Mouse (Mus musculus) duodenum, adult 2 months (tissue): Measurements from ENCODE around the gene Pparg. TPM values are rescaled to one million over a fixed set of nuclear protein-coding genes. Genes with fewer than 3 reads are reported as not detected.

Experiments
- polyA plus RNA-seq: library from polyadenylated mRNA; depleted of rRNA; stranded (reverse); fragments of >200 nt; gene quantifications from 2 replicates; pipeline ENCODE4 v1.2.3, GENCODE M21; 2012; ENCODE audit warnings: low replicate concordance; rRNA removed

Gene Pparg
- 7.1 and 13.4 TPM in 2 replicates for polyA plus RNA-seq

GRCm38 (mm10) chr6:115360776-115361605, at the start of gene Pparg:
Gene Pparg, plus strand, starts transcription at chr6:115360951.

Other genes starting within 250 kb of the Pparg start
- 3.4 and 6.2 TPM in 2 replicates for gene Syn2, start 226.0 kb upstream of the Pparg start, polyA plus RNA-seq
- not detected in 2 replicates for gene Gm17482, start 133.6 kb upstream of the Pparg start, polyA plus RNA-seq
- 0.26 and 1.1 TPM in 2 replicates for gene Timp4, start 108.7 kb upstream of the Pparg start, polyA plus RNA-seq
- gene Tsen2, start 183.7 kb downstream of the Pparg start, polyA plus RNA-seq: 1.6 and 4.1 TPM in 2 replicates
- 76.9 and 92.7 TPM in 2 replicates for gene Mkrn2os, start 231.6 kb downstream of the Pparg start, polyA plus RNA-seq
- gene Mkrn2, start 241.0 kb downstream of the Pparg start, polyA plus RNA-seq: 42.5 and 80.9 TPM in 2 replicates